Mouse (Mus musculus) heart, postnatal 36 days (tissue): ENCODE data around the gene Gm43552. TPM values are rescaled to one million over a fixed set of nuclear protein-coding genes. Genes with fewer than 3 reads are reported as not detected.
A peak's percentile ranks its signal among the peaks of the same experiment; 100 is the strongest.

Experiments used
- DNase-seq, 2 experiments: peaks; one replicate each; pipeline ENCODE4 v3.0.0; 2021 to 2022
- intact Hi-C: fragments of 180-260 bp; cut with DNase I; formaldehyde crosslinking; loops from one replicate; pipeline ENCODE4 v1.15.1; 2025
- total RNA-seq, 2 experiments: library from RNA; stranded (reverse); gene quantifications; 2 replicates each; pipeline ENCODE4 v1.2.3; 2021

Gene Gm43552
- total RNA-seq, 2 experiments from 2014 or later = 2.1 TPM; not detected in 1

GRCm38 (mm10) chr5:65391753-65392152, 100.9 kb downstream of the Gm43552 start:
- no peak for DNase-seq
- intact Hi-C loops = loop anchor here (1.0 to 10.0 kb wide), 3 partner anchors 44 to 387 kb away; partner anchors contain the start of genes Rfc1 and Ugdh

DNA sequence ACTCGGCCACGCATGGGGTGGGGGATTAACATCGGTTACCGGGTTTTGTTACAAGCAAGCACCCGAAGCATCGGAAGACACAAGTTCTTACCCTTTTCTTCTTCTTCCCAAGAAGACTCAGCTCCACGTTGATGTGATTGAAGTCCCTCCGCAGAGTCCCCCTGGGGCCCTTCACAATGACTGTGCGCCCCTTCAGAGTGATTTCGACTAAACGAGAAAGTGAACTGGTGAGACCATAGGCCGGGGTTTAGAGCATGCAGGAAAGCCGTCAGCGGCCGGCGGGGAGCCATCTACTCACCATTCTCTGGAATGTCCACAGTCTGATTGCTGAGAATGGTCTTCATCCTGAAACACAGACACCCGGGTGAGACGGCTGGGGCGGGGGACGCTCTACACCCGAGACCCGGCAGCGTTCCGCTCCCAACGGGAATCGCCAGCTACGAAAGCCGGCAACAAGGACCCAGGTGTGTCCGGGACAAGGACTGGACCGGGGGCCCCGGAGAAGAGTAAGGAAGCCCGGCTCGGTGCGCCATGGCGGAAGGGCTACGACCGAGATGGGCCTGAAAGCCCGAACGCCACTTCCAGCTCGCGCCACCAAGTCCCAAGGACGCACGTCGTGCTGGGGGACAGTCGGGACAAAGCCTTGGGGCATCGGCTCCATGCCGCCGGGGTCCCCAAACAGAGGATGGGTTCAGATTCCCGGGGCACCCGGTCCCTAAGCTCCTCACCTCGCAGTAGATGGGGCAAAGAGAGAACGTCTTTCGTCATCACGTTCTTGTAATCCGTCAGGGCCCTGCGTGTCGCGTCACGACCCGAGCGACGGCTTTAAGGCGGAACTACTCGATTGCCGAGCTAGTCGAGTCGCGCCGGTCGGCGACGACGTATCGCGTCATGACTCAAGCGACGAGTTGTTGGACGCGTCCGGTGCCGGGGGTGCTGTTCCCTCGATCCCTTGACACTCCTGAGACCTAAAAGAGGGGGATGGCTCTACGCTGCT, 101.7 kb downstream of the Gm43552 start, which contains the start of the genes Rpl9 and Lias:
Gene Rpl9 (minus strand): TSS at position 797 of the 997 bp plus-strand sequence.
Gene Lias (plus strand): TSS at position 850 of the 997 bp plus-strand sequence.
- DNase-seq = peak; percentile 99 to 100
- intact Hi-C loops = loop anchor here (1.0 to 10.0 kb wide), 3 partner anchors 44 to 386 kb away; partner anchors contain the start of genes Rfc1 and Ugdh

- DNase-seq = no peak
- intact Hi-C loops = no loop called here
Measured at GRCm38 (mm10) chr5:65387008-65387867, 105.4 kb downstream of the Gm43552 start.

DNA sequence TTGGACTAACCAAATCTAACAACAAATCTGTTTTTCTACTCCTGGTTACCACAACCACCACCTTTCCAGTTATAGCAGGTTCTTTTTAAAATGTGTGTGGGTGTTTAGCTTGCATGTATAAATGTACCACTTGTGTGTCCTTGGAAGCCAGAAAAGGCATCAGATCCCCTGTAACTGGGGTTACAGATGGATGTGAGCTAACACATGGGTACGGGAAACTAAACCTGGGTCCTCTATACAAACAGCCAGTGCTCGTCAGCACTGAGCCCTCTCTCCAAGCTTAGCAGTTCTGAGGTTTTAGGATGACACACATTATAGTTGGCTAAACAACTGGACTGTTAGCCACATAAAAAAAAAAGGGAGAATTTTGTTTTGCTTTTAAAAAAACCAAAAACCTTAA, 106.9 kb downstream of the Gm43552 start:
- no peak for DNase-seq
- intact Hi-C loops = no loop called here

Other genes starting within 250 kb of the Gm43552 start
- gene Rfc1, start 157.2 kb downstream of the Gm43552 start, total RNA-seq = 10 to 100 TPM; 31.1 to 42.5 TPM
- gene Klb, start 144.5 kb downstream of the Gm43552 start, total RNA-seq = under 1 TPM; 0.14 to 0.36 TPM
- 100 to 1,000 TPM; 645 to 671 TPM for gene Rpl9, start 101.4 kb downstream of the Gm43552 start, total RNA-seq
- gene Lias, start 101.3 kb downstream of the Gm43552 start, total RNA-seq = 10 to 100 TPM; 54.8 to 55.8 TPM
- 10 to 100 TPM; 15.0 to 15.2 TPM for gene Ugdh, start 56.9 kb downstream of the Gm43552 start, total RNA-seq
- 10 to 100 TPM; 88.8 to 95.0 TPM for gene Smim14, start 44.4 kb upstream of the Gm43552 start, total RNA-seq
- gene Ube2k, start 44.4 kb upstream of the Gm43552 start, total RNA-seq = 10 to 100 TPM; 59.4 to 67.6 TPM
- 10 to 100 TPM; 59.5 to 60.5 TPM for gene Pds5a, start 205.4 kb upstream of the Gm43552 start, total RNA-seq